7 mouse cellular contexts compared by ENCODE assay signal in genomic region chr17:34951636-34952377, GRCm38 (mm10). TPM values are rescaled to one million over a fixed set of nuclear protein-coding genes. Genes with fewer than 3 reads are reported as not detected.
DNase-seq lines count a peak whose midpoint lies in the region; ATAC-seq and TF ChIP-seq lines count a peak whose summit lies in the region.

No protein-coding gene starts in this region.

- H3K9ac ChIP-seq in forebrain, embryonic 15.5 days (replicated peaks) = peak overlapping the region; percentile 96
- peak overlapping the region; percentile 100 for H3K9ac ChIP-seq in liver, embryonic 11.5 days (ENCODE audit: low read depth, low read length)

- peak; percentile 63 for ATAC-seq in forebrain, embryonic 15.5 days (replicated peaks)
- 0 out of 2 replicates have a peak, but pooled peaks have one; percentile 16 for ATAC-seq in liver, embryonic 11.5 days (replicated peaks; ENCODE audit: low FRiP score)

- under 1% methylated on average over 29 of the region's 29 CpGs for WGBS in forebrain, embryonic 15.5 days
- WGBS in liver, embryonic 11.5 days = under 1% methylated on average over 29 of the region's 29 CpGs
- WGBS in small intestine, adult 2 months = under 1% methylated on average over 29 of the region's 29 CpGs

- peak overlapping the region; percentile 89 for H3K27ac ChIP-seq in forebrain, embryonic 15.5 days (replicated peaks)
- H3K27ac ChIP-seq in liver, embryonic 11.5 days (ENCODE audit: low read depth, low read length) = peak overlapping the region; percentile 99
- H3K27ac ChIP-seq in small intestine, adult 2 months (ENCODE audit: insufficient read depth, low read depth, low read length) = peak overlapping the region; percentile 92

- peak; percentile 45 for DNase-seq in left cerebral cortex, adult 11 months (ENCODE audit: low spot score)
- DNase-seq in left cerebral cortex, postnatal 4 days = no peak
- peak; percentile 32 for DNase-seq in c-Kit-positive CD71-positive TER-119-positive erythroid progenitor cells, embryonic 14.5 days (ENCODE audit: low spot score)
- DNase-seq in liver, embryonic 11.5 days (ENCODE audit: low spot score) = no peak
- no peak for DNase-seq in T-cell, adult 2 months (ENCODE audit: low spot score)

- intact Hi-C loops in left cerebral cortex, postnatal 4 days (cut with DNase I) = no loop called here

- peaks cover 20% of the 10 kb centered on the region for H3K4me1 ChIP-seq in forebrain, embryonic 15.5 days
- H3K4me1 ChIP-seq in liver, embryonic 11.5 days (replicated peaks; ENCODE audit: control insufficient read depth, insufficient read depth, low read length) = peaks cover 6% of the 10 kb centered on the region; the same call in 1 of the 2 replicates
- peaks cover 8% of the 10 kb centered on the region; the same call in 1 of the 2 replicates for H3K4me1 ChIP-seq in small intestine, adult 2 months (ENCODE audit: control insufficient read depth, insufficient read depth, insufficient read length, low read length)

- H3K36me3 ChIP-seq in forebrain, embryonic 15.5 days = peaks cover 15% of the 10 kb centered on the region
- peaks cover 20% of the 10 kb centered on the region for H3K36me3 ChIP-seq in liver, embryonic 11.5 days (ENCODE audit: control insufficient read depth, insufficient read depth, low read length)
- H3K36me3 ChIP-seq in small intestine, adult 2 months (ENCODE audit: control insufficient read depth, insufficient read depth, low read length) = peaks cover 6% of the 10 kb centered on the region

- peaks cover 16% of the 10 kb centered on the region for H3K27me3 ChIP-seq in forebrain, embryonic 15.5 days
- peaks cover under 1% of the 10 kb centered on the region; the same call in 1 of the 2 replicates for H3K27me3 ChIP-seq in liver, embryonic 11.5 days (replicated peaks; ENCODE audit: control insufficient read depth, insufficient read depth, low read length)
- no peaks in the 10 kb centered on the region for H3K27me3 ChIP-seq in small intestine, adult 2 months (ENCODE audit: control insufficient read depth, insufficient read depth, low read length)

- peak overlapping the region; percentile 84 for H3K4me3 ChIP-seq in forebrain, embryonic 15.5 days
- peak overlapping the region; percentile 94 for H3K4me3 ChIP-seq in liver, embryonic 11.5 days (ENCODE audit: low read depth, low read length)
- H3K4me3 ChIP-seq in small intestine, adult 2 months (ENCODE audit: low read depth, low read length) = peak overlapping the region; percentile 82

- H3K9me3 ChIP-seq in forebrain, embryonic 15.5 days = no peaks in the 10 kb centered on the region
- H3K9me3 ChIP-seq in liver, embryonic 11.5 days (ENCODE audit: control insufficient read depth, low read length) = no peaks in the 10 kb centered on the region

- no peak for TF ChIP-seq POLR2A in small intestine, adult 2 months (IDR thresholded peaks at IDR 0.05; ENCODE audit: low read depth, low read length)

- H3K4me2 ChIP-seq in forebrain, embryonic 15.5 days (replicated peaks) = peak overlapping the region; percentile 91
- H3K4me2 ChIP-seq in liver, embryonic 11.5 days = peak overlapping the region; percentile 70

- no peak for TF ChIP-seq CTCF in small intestine, adult 2 months (IDR thresholded peaks at IDR 0.05; ENCODE audit: extremely low read depth, insufficient read length, insufficient replicate concordance, low read depth, low read length)

RNA-seq across cellular contexts. Expression of gene Hspa1b, which starts 7.2 kb away (rescaled TPM):
- 1 to 10 TPM; 1.6 to 2.3 TPM for total RNA-seq in left cerebral cortex, postnatal 4 days (2021)
- polyA plus RNA-seq in forebrain, embryonic 15.5 days (2015; fragmentation: Nextera tagmentation; extraction: Ambion mirVana) = 0.10 and 0.17 TPM in 2 replicates
- polyA plus RNA-seq in liver, embryonic 11.5 days (2014; fragmentation: Nextera tagmentation; extraction: Ambion mirVana) = 0.14 and 0.41 TPM in 2 replicates
- polyA plus RNA-seq in small intestine, adult 2 months (2012; rRNA removed) = 17.1 and 19.8 TPM in 2 replicates

RNA-seq across cellular contexts. Expression of gene Gm20481, which starts 17.9 kb away (rescaled TPM):
- not detected for total RNA-seq in left cerebral cortex, postnatal 4 days (2021)
- not detected in 2 replicates for polyA plus RNA-seq in forebrain, embryonic 15.5 days (2015; fragmentation: Nextera tagmentation; extraction: Ambion mirVana)
- not detected in 2 replicates for polyA plus RNA-seq in liver, embryonic 11.5 days (2014; fragmentation: Nextera tagmentation; extraction: Ambion mirVana)
- not detected in 2 replicates for polyA plus RNA-seq in small intestine, adult 2 months (2012; rRNA removed)

RNA-seq across cellular contexts. Expression of gene Hspa1a, which starts 20.1 kb away (rescaled TPM):
- 1 to 10 TPM; 3.1 to 5.2 TPM for total RNA-seq in left cerebral cortex, postnatal 4 days (2021)
- 3.6 and 3.7 TPM in 2 replicates for polyA plus RNA-seq in forebrain, embryonic 15.5 days (2015; fragmentation: Nextera tagmentation; extraction: Ambion mirVana)
- 4.7 and 5.7 TPM in 2 replicates for polyA plus RNA-seq in liver, embryonic 11.5 days (2014; fragmentation: Nextera tagmentation; extraction: Ambion mirVana)
- polyA plus RNA-seq in small intestine, adult 2 months (2012; rRNA removed) = 8.9 and 9.3 TPM in 2 replicates

RNA-seq across cellular contexts. Expression of gene Hspa1l, which starts 20.7 kb away (rescaled TPM):
- under 1 TPM in 1 of 2 experiments, not detected in 1; 0.22 TPM for total RNA-seq in left cerebral cortex, postnatal 4 days (2021)
- 1.5 TPM in 2 replicates for polyA plus RNA-seq in forebrain, embryonic 15.5 days (2015; fragmentation: Nextera tagmentation; extraction: Ambion mirVana)
- 0.66 and 1.5 TPM in 2 replicates for polyA plus RNA-seq in liver, embryonic 11.5 days (2014; fragmentation: Nextera tagmentation; extraction: Ambion mirVana)
- polyA plus RNA-seq in small intestine, adult 2 months (2012; rRNA removed) = 0.06 and 0.14 TPM in 2 replicates

RNA-seq across cellular contexts. Expression of gene Neu1, which starts 20.8 kb away (rescaled TPM):
- 10 to 100 TPM; 18.8 to 19.1 TPM for total RNA-seq in left cerebral cortex, postnatal 4 days (2021)
- 27.9 and 31.0 TPM in 2 replicates for polyA plus RNA-seq in forebrain, embryonic 15.5 days (2015; fragmentation: Nextera tagmentation; extraction: Ambion mirVana)
- 24.4 and 26.4 TPM in 2 replicates for polyA plus RNA-seq in liver, embryonic 11.5 days (2014; fragmentation: Nextera tagmentation; extraction: Ambion mirVana)
- 21.2 and 68.8 TPM in 2 replicates for polyA plus RNA-seq in small intestine, adult 2 months (2012; rRNA removed)

Comparison
In these comparisons a context has a peak if more than half of its experiments do, and no peak if none do; other contexts are left out.
1. DNase-seq: peak in left cerebral cortex, adult 11 months (single experiment) and c-Kit-positive CD71-positive TER-119-positive erythroid progenitor cells, embryonic 14.5 days (single experiment); none in left cerebral cortex, postnatal 4 days (single experiment), liver, embryonic 11.5 days (single experiment) and T-cell, adult 2 months (single experiment).
2. RNA of gene Hspa1b, which starts 7.2 kb away (polyA plus RNA-seq): 17.1 to 19.8 TPM in small intestine, adult 2 months; 0.14 to 0.41 TPM in liver, embryonic 11.5 days and 0.10 to 0.17 TPM in forebrain, embryonic 15.5 days; every median in the first group is over 10 times any median in the second.
3. Peak in every context shown above with its lines, with median percentiles within 50 percentile points of each other: H3K27ac ChIP-seq and H3K4me3 ChIP-seq.